Mouse (Mus musculus) layer of hippocampus, adult 9-11 months (tissue): ENCODE measurements around the gene Cnr2.

Experiments used
- DNase-seq: peaks from one replicate; pipeline ENCODE4 v3.0.0; 2022

Gene Cnr2

GRCm38 (mm10) chr4:135876583-135877020 lies 18.6 kb upstream of the Cnr2 start:
- peak; percentile 90 for DNase-seq

GRCm38 (mm10) chr4:135877742-135878141 lies 17.5 kb upstream of the Cnr2 start:
- DNase-seq: no peak

- DNase-seq: no peak
These were observed 16.2 kb upstream of the Cnr2 start for GRCm38 (mm10) chr4:135879021-135879420.

- no peak for DNase-seq
These were observed 15.2 kb upstream of the Cnr2 start for GRCm38 (mm10) chr4:135880018-135880417.

DNA sequence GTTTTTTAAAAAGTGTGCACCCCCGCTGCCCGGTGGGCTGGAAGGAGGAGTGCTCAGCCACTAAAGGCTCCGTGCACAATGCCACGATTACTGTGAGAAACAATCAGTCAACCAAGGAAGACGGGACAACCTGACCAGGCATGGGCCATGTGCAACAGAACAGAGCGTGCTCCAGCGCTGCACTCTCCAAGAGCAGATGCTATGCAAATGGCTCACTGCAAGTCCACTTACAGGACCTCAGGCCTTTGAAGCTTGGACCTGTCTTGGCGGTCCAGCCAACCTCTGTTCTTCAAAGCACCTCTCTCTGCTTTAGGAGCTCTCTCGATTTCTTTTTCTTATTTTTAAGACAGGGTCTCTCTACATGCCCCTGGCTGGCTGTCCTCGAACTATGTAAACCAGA lies 14.6 kb upstream of the Cnr2 start:
- DNase-seq: no peak

GRCm38 (mm10) chr4:135882023-135882422 lies 13.2 kb upstream of the Cnr2 start:
- DNase-seq: no peak

DNA sequence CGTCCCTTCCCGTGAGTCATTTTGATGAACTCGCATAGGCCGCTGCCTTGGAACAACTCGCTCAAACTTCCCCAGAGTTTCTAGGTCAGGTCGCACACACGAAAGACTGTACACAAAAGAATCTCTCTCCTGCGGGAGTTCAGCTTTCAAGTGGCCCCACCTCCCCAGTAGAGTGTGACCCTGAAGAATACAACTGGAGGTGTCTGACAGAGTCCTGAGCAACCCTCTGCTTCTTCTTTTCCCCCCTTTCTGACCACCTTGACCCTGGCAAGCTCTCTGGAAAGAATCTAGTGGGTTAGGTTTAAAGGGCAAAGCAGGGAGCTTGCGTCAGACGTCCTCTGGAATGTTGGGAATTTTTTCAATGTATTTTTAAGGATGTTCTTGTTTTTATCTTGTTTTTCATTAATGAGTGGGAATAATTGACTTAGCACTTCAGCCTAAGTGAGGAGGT lies 11.8 kb upstream of the Cnr2 start:
- no peak for DNase-seq

DNA sequence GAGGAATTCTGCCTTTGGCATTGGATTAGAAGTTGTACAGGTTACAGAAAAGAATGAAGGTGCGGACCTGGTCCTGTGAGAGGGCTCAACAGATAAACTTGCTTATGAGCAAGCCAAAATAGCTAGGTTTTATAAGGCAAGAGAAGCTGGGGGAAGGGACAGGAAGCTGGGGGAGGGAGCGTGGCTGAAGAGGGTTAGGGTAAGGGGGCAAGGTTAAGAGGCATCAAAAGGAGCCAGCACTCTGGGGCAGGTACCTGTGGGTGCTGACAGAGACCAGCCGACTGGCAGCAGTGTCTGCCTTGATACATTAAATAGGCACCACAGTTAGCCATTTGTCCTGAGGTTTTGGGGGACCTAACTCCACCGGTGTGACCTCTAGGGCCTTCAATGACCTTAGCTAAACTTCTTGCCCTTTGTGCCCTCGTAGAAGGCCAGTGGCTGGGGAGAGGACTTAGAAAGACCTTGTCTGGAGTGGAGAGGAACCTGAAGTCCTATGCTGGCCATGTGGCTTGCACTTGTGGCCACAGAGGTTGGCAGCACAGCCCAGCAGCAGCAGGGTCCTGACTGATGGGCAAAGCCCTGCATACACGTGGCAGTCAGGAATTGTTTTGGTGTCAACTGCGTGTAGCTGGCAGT lies 11.2 kb upstream of the Cnr2 start:
- DNase-seq: no peak

DNA sequence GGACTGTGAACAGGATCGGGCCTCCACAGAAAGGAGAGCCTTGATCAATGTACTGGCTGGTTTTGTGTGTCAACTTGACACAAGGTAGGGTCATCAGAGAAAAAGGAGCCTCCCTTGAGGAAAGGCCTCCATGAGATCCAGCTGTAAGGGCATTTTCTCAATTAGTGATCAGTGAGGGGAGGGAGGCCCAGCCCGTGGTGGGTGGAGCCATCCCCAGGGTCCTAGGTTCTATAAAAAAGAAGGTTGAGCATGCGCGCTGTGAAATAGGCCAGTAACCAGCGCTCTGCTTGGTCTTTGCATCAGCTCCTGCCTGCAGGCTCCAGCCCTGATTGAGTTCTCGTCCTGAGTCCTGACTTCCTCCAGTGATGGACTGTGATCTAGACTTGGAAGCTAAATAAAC lies 10.7 kb upstream of the Cnr2 start:
- DNase-seq: no peak

- no peak for DNase-seq
These were observed 9.5 kb upstream of the Cnr2 start for GRCm38 (mm10) chr4:135885676-135886075.

DNA sequence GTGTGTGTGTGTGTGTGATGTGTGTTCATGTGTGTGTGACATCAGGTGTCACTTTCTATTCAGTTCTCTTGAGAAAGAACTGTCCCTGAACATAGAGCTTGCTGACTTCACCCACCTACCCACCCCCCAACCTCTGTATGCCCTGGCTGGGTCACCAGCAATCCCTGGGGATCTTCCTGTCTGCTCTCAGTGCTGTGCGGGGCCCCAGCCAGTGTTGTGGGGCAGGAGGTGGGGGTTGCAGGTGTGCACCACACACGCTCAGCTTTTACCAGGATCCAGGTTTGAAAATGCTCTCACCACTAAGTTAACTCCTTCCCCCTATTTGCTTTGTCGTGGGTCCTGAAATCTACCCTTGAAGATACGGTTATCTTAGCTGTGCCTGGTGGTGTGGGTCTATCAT lies 9.0 kb upstream of the Cnr2 start:
- DNase-seq: no peak

GRCm38 (mm10) chr4:135888448-135889057 lies 6.6 kb upstream of the Cnr2 start:
- no peak for DNase-seq

- DNase-seq: no peak
These were observed 5.9 kb upstream of the Cnr2 start for GRCm38 (mm10) chr4:135889146-135889883.

GRCm38 (mm10) chr4:135889884-135890283 lies 5.3 kb upstream of the Cnr2 start:
- peak; percentile 52 for DNase-seq

DNA sequence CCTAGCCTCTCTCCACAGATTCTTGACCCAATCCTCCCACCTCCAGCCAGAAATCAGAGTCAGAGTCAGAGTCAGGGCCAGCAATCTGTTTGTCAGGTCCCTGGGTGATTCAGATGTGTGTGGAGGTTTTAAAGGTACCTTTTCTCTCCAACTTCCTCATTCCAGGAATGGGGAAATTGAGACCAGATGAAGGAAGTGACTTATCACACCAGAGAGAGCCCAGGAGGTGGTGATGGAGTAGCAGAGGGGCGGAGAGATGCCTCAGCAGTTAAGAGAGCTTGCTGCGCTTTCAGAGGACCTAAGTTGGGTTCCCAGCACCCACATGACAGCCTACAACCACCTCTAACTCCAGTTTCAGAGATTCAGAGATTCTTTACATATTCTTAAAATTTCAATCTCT lies 3.7 kb upstream of the Cnr2 start:
- DNase-seq: no peak

DNA sequence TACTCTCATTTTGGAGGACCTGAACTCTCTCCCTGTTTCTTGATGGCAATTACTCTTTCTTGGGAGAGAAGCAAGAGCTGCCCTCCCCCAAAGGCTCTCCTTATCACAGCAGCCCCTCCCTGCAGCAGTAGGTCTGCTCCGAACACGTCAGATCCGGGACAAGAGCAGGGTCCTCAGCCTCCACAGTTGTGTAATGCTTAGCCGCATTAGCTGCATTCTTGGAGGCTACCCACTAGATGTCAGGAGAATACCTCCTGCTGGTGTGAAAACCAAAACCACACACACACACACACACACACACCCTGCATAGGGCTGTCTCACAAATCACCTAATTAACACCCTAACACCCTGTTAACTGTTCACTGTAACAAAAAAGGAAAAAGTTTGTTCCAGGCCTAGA lies 2.3 kb upstream of the Cnr2 start:
- no peak for DNase-seq

DNA sequence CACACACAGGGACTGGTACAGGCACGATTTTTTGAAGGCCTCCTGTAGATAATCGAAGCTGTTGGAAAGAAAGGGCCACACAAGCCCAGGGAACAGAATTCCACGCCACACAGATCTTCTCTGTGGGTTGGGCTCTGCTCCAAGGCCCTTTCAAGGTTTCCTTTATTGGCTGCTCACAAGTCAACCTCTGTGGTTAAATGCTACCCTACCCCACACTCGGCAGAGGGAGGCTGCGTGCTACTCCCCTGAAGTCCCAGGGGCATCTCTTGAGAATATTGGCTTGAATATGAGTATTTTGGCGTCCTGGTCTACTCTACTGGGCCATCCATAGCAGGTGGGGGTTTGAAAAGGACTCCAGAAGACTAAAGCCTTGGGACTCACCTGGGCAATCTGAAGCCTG lies 963 bp downstream of the Cnr2 start:
- DNase-seq: no peak

- DNase-seq: peak; percentile 70
These were observed 3.3 kb downstream of the Cnr2 start for GRCm38 (mm10) chr4:135898380-135899049.

DNA sequence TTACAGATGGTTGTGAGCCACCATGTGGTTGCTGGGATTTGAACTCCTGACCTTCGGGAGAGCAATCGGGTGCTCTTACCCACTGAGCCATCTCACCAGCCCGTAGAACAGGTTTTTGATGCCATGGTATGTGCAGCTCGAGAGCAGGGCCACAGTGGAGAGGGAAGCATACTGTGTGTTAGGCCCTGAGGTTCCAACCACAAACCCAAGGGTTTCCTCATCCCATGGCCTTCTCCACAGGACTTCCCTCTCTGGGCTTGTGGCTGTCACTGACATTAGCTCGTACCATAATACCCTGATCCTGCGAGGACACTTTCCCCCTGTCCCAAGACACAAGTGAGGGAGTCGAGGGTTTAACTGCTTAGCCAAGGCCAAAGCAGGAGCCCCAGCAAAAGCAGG lies 3.9 kb downstream of the Cnr2 start:
- no peak for DNase-seq

- no peak for DNase-seq
These were observed 4.8 kb downstream of the Cnr2 start for GRCm38 (mm10) chr4:135900008-135900407.

DNA sequence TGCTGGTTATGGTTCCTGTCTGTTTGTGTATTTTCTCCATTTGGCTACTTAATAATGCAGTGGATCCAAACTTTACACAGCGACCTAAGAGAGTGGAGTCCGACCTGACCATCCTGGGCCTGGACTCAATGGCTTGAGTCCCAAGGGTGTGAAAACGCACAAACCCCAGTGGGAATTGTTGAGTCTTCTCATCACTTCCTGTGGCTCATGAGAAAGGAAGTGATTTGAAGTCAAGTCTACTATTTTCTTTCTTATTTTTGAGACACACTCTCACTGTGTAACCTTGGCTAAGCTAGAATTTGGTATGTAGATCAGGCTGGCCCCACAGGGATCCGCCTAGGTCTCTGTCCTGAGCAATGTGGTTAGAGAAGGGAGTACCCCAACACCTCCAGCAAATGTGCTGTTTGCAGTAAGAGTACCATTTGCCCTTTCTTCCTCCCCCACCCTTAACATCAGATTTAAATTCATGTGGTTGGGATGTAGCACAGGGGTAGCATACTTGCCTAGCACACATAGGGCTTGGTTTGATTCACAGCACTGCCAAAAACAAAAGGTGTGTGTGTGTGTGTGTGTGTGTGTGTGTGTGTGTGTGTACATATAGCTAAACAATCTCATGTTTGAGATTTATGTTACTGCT lies 7.5 kb downstream of the Cnr2 start:
- no peak for DNase-seq

- no peak for DNase-seq
These were observed 9.6 kb downstream of the Cnr2 start for GRCm38 (mm10) chr4:135904810-135905209.

GRCm38 (mm10) chr4:135906633-135907032 lies 11.4 kb downstream of the Cnr2 start:
- DNase-seq: no peak
